Mouse (Mus musculus) limb, embryonic 15.5 days (tissue): ENCODE measurements around the gene Slco1a5. TPM values are rescaled to one million over a fixed set of nuclear protein-coding genes. Genes with fewer than 3 reads are reported as not detected.

ENCODE experiments used
- polyA plus RNA-seq: library from polyadenylated mRNA; unstranded; fragments of >200 nt; fragmentation: Nextera tagmentation; extraction: Ambion mirVana; gene quantifications from 2 replicates; pipeline ENCODE4 v1.2.1, GENCODE M21; 2015

Gene Slco1a5
- polyA plus RNA-seq, 1 experiment from 2014 or later, result 0.56 TPM

Other genes with a start within 250 kb of the Slco1a5 start
- gene Slco1a6, start 114.5 kb downstream of the Slco1a5 start, polyA plus RNA-seq, result 0.31 TPM in 1 of 2 replicates, not detected in the other
- not detected in 2 replicates for gene Iapp, start 24.6 kb downstream of the Slco1a5 start, polyA plus RNA-seq
- gene Pyroxd1, start 22.7 kb upstream of the Slco1a5 start, polyA plus RNA-seq, result 15.8 and 16.7 TPM in 2 replicates
- gene Recql, start 64.1 kb upstream of the Slco1a5 start, polyA plus RNA-seq, result 25.8 and 26.5 TPM in 2 replicates
- 130 and 132 TPM in 2 replicates for gene Golt1b, start 64.2 kb upstream of the Slco1a5 start, polyA plus RNA-seq
- 0.65 and 0.76 TPM in 2 replicates for gene Spx, start 90.5 kb upstream of the Slco1a5 start, polyA plus RNA-seq
- not detected in 2 replicates for gene Gys2, start 150.1 kb upstream of the Slco1a5 start, polyA plus RNA-seq
- 183 and 200 TPM in 2 replicates for gene Ldhb, start 185.0 kb upstream of the Slco1a5 start, polyA plus RNA-seq
- gene Kcnj8, start 248.6 kb upstream of the Slco1a5 start, polyA plus RNA-seq, result 11.3 and 17.4 TPM in 2 replicates